Mouse (Mus musculus) CD4-positive helper T cell, adult 2 months (primary cell): ENCODE data around the gene Vasn.

ENCODE experiments used
- DNase-seq: peaks from one replicate; pipeline ENCODE4 v3.0.0-alpha.2; 2012; ENCODE audit warnings: low read depth, missing footprints, low spot score

The Vasn gene

GRCm38 (mm10) chr16:4639831-4640237 lies at the start of gene Vasn, which contains the start of gene Dnaja3:
Vasn (plus strand) TSS chr16:4639941.
Dnaja3 (plus strand) TSS chr16:4639989.
- DNase-seq = no peak

DNA sequence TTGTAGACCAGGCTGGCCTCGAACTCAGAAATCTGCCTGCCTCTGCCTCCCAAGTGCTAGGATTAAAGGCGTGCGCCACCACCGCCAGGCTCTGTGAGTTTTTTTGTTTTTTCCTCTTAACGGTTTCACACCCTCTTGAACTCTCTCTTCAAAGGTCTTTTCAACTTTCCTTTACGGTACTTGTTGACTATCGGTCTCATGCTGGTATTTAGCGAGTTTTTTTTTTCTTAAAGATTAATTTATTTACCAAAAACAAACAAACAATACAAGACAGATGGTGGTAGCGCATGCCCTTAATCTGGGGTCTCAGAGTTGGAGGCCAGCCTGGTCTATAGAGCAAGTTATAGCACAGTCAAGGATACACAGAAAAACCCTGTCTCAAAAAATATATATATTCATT lies 49.5 kb upstream of the Vasn start:
- peak; percentile 46 for DNase-seq

GRCm38 (mm10) chr16:4592909-4593875 lies 46.5 kb upstream of the Vasn start:
- DNase-seq = peak; percentile 42

- DNase-seq = peak; percentile 59
Observed at GRCm38 (mm10) chr16:4593971-4594813, 45.5 kb upstream of the Vasn start, which contains the start of gene Glis2. Glis2 (plus strand) TSS chr16:4594713.

DNA sequence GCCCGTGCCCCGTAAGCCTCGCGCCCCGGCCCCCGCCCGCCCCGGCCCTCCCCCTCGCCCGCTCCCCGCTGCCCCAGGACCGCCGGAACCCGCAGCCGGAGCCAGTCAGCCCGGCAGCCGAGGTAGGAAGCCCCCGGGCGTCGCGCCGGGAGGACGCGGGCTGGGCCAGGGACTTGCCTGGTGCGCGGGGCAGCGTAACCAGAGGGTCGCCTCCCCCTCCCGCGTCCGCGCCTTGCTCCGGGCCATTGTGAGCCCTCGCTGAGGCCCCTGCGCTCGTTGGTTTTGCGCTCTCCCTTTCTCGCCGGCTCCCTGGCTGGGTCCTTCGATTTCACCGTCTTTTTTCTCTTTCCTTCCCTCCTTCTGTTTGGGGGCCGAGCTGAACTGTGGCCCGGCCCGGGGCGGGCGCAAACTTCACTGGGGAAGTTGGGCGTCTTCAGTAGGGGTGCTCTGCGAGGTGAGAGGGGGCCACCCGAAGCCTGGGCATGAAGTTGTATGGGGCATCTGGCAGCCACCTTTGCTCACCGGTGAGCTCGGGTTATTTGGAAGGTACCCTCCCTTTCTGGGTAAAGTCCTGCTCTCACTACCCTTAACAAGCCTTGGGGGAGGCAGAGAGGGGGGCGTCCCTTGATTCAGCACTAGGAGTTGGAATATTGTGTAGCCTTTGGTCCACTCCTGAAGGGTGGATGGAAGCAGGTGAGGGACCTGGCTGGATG lies 44.8 kb upstream of the Vasn start:
- peak; percentile 41 for DNase-seq

- no peak for DNase-seq
Observed at GRCm38 (mm10) chr16:4595527-4595963, 44.2 kb upstream of the Vasn start.

GRCm38 (mm10) chr16:4596141-4596728 lies 43.5 kb upstream of the Vasn start:
- DNase-seq = no peak

DNA sequence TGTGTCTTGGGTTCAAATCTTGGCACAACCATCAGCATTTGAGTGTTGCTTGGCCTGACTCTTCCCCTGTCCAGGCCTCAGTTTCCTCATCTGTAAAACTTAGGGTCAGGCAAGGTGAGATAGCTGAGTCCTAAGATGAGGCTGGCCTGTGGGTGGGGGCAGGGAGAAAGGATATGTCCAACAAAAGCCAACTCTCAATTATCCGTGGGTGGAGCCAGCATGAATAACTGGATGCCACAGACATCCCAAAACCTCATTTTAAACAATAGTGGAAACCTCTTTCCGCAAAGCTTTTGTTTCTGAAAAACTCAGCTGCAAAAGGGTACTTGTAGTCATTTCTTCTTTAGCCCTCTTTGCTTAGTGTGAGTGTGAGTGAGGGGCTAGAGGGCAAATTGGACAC lies 42.9 kb upstream of the Vasn start:
- no peak for DNase-seq

DNA sequence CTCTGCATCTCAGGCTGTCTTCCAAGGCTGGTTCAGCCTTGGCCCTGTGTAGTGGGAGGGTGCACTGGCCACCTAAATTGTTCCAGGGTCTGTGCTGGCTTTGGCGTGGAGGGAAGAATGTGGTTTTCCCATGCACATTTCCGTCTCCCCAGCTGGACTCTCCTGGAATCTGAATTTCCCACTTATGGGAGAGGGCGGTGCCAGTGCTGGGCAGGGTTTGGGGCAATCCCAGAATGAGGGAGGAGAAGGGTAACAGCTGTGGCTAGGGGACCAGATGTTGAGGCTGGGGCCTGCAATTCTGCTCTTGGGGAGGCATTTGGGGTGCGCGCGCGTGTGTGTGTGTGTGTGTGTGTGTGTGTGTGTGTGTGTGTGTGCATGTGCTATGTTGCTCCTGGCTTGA lies 42.4 kb upstream of the Vasn start:
- no peak for DNase-seq

GRCm38 (mm10) chr16:4598041-4598440 lies 41.7 kb upstream of the Vasn start:
- DNase-seq = no peak

DNA sequence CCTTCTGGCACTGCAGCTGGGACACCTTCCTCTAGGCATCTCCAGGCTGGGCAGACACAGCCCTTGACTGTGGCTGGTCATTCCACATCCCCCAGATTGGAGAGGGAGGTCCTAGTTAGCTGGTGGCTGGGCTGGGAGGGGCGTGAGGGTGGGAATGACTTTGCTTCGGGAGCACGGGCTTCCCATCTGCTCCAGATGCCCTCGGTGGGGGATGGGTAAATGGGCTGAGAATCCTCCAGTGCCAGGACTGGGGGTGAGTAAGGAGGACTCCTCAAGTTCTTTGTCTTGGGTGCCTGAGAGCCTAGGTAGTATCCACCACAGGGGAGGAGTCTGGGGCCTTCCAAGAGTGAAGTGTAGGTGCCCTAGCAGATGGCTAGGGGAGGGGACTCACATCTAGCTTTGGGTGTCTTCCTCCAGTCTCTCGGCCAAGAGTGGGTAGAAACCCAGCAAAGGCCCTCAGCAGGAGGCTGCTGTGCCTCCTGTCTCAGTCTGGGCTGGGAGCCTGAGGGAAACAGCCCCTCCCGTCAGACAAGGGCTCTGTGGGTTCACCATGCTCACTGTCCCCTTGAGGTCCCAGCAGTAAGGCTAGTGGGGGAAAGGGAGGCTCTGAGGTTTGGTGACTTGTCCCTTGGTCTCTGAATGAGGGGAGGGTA lies 40.7 kb upstream of the Vasn start:
- DNase-seq = no peak

DNA sequence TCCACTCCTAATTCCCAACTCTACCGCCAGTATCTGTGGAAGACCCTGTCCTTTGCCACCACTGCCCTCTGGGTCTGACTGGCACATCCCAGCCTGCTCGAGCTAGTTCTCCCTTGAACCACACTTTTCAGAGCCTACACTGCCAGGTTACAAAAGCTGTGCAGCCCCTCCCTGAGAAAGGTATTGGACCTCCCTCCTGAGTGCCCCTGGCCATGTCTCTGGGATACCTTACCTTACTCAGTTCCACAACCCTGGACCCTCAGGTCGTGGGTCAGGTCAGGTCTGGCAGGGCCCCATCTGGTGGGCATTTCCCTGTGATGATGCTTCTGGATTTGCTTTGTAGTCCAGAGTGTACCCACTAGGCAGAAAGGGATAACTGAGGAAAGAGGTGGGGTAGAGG lies 40.1 kb upstream of the Vasn start:
- no peak for DNase-seq

GRCm38 (mm10) chr16:4600701-4601310 lies 38.9 kb upstream of the Vasn start:
- DNase-seq = no peak

GRCm38 (mm10) chr16:4602189-4602588 lies 37.6 kb upstream of the Vasn start:
- no peak for DNase-seq

- DNase-seq = no peak
Observed at GRCm38 (mm10) chr16:4602766-4603452, 36.8 kb upstream of the Vasn start.

GRCm38 (mm10) chr16:4603453-4603837 lies 36.3 kb upstream of the Vasn start:
- no peak for DNase-seq

- DNase-seq = no peak
Observed at GRCm38 (mm10) chr16:4604293-4604837, 35.4 kb upstream of the Vasn start.

DNA sequence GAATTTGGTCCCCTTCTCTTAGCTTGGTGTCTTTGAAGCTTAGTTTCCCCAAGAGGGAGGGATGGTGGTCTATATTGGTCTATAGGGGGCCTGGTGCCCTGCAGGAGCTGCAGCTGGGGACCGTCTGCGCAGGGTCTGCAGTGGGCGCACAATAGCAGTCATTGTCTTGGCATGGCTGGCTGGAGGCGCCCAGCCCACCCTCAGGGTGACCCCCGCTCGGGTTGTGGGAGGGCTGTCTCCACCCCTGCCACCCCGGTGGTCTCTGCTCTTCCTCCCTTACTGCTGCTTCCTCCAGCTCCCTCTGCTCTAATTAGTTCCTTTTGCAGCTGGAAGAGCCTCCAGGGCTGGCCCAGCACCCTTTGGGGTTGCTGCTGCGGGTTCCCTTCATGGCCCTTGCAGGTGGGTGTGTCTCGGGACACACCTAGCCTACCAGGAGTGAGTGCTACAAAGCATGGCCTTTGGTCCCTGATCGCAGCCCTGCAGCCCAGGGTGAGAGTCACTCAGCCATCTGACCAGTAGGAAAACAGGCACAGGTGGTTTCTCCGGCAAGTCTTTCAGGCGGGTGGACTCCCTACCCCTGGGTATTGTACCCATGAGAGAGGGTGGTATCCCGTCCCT lies 34.1 kb upstream of the Vasn start:
- no peak for DNase-seq
